Mouse (Mus musculus): Measurements from ENCODE around the gene Rangap1. TPM values are rescaled to one million over a fixed set of nuclear protein-coding genes. Genes with fewer than 3 reads are reported as not detected.
"Not testable (repeated sequence)": the region's sequence is repeated elsewhere in the genome, so short reads cannot be mapped to it uniquely, and the experiment has no call there.

The Rangap1 gene
- polyA plus RNA-seq, 1 experiment from 2014 or later = 33.7 TPM

DNA sequence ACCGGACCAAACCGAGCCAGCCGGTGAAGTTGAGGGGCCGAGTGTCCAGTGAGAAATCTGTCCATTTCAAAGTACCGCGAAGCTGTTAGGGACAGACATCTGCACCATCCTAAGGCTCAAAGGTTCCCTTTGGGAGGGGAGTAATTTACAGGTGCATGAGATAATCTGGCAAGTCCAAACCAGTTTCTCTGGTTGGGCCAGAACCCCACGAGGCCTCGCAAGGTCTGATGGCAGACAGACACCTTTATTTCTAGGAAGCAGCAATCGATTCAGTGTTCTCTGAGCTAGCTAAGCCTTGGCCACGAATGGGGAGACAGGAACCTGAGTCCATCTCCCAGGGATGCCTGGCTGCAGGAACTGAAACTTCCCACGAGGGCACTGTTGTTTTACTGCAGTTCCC is 21.7 kb downstream of the Rangap1 start:
- Histone ChIP-seq H3K27ac (no peak overlapping the region), H3K36me3 (ENCODE audit: inconsistent target) (peaks cover 44% of the 10 kb centered on the region)
- WGBS (ENCODE audit: missing documents) = 83% methylated on average over 11 of the region's 11 CpGs

DNA sequence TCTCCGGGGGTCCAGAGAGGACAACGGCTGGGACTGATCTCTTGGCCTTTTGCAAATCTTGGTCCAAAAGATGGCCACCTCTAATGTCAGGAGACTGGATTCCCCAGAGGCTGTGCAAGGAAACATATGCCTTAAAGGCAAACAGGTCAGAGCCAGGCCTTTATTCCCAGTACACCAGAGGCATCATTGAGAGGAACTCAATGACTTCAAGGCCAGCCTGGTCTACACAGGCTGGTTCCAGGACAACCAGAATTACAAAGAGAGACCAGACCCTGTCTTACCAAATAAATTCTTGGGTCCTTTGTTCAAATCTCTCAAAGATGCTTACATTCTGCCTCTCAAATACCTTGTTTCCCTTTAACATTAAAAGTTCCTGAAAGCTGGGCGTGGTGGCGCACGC is 23.0 kb downstream of the Rangap1 start:
- WGBS (ENCODE audit: missing documents) = 87% methylated on average over 5 of the region's 5 CpGs
- Histone ChIP-seq H3K36me3 (ENCODE audit: inconsistent target) (peaks cover 57% of the 10 kb centered on the region), H3K27ac (no peak overlapping the region), H3K79me2 (ENCODE audit: inconsistent target) (peaks cover 47% of the 10 kb centered on the region), H3K4me3 (ENCODE audit: inconsistent target) (no peak overlapping the region)

More for the DNA sequence above, 21.7 kb downstream of the Rangap1 start:
- Histone ChIP-seq H3K79me2 (ENCODE audit: inconsistent target) (peaks cover 60% of the 10 kb centered on the region), H3K4me3 (ENCODE audit: inconsistent target) (no peak overlapping the region)

DNA sequence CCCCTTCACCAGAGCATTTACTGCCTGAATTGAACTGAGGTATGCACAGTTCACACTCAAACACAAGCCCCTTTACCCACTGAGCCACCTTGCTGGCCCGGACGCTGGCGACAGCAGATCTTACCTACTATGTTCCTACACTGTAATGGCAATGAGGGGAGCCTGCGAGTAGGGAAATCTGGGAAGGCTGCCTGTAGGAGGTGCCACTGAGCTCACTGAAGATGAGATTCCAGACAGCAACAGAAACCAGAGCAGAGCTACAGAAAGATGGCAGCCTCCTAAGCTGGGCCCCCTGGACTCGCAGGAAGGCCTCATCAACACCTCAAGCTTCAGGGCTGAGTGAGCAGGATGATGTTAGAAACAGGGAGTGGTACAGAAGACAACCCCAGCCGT is 26.2 kb downstream of the Rangap1 start:
- no peak overlapping the region for H3K4me3 ChIP-seq (ENCODE audit: inconsistent target)
- no peak overlapping the region for H3K27ac ChIP-seq
- peaks cover 14% of the 10 kb centered on the region for H3K79me2 ChIP-seq (ENCODE audit: inconsistent target)
- 93% methylated on average over 6 of the region's 6 CpGs for WGBS (ENCODE audit: missing documents)
- peaks cover 82% of the 10 kb centered on the region for H3K36me3 ChIP-seq (ENCODE audit: inconsistent target)

DNA sequence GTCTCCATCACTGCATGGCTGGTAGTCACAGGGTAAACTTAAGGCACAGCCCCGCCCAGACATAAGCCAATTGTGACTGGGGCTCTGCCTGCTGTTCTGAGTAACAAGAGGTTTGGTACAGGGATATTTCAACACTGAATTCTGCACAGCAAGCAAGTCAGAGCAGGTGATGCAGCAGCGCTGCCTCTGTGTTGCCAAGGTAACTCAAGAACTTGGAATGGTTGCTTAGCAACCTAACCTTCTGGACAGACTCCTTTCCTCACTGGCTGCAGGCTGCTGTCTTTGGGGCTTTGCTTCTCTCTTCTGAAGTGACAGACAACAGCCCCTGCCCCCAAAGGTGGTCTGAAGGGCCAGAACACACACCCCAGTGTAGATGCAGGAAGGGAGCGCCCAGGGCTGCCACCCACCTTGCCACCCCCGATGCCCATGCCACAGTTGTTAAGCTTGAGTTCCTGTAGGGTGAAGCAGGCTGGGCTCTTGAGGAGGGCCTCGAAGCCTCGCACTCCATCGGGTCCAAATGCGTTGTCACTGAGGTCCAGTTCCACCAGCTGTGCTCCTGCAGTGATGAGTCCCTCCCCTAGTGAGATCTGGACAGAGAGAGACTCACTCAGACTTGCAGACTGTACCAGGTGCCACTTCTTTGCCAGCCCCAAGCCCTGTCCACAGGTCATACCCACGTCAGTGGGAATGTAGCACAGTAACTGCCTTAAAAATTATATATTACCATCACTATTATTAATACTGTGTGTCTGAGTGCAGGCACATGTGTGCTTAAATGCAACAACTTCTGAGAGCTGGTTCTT is 26.8 kb downstream of the Rangap1 start:
- Histone ChIP-seq H3K36me3 (ENCODE audit: inconsistent target) (peaks cover 82% of the 10 kb centered on the region), H3K4me3 (ENCODE audit: inconsistent target) (no peak overlapping the region), H3K79me2 (ENCODE audit: inconsistent target) (peaks cover 8% of the 10 kb centered on the region; the same call in 1 of the 2 replicates), H3K27ac (no peak overlapping the region)
- 95% methylated on average over 8 of the region's 9 CpGs for WGBS (ENCODE audit: missing documents)

DNA sequence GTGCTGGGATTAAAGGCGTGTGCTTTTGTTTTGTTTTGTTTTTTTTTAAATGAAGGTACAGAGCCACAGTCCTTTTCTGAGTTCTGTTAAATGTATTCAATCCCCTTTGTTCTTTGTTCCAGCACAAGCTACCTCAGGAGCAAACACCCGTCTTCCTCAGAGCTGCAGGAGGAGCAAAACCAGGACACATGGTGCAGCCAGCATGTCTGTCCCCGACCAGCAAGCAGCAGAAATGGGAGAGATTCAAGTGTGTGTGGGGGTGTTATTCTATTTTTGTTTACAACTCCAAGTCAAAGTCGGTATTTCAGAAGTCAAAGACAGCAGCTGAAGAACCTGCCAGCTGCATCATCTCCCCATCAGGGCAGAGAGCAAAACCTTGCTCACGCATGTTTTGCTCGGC is 31.6 kb downstream of the Rangap1 start:
- no peak overlapping the region for H3K27ac ChIP-seq
- H3K36me3 ChIP-seq (ENCODE audit: inconsistent target) = peaks cover 72% of the 10 kb centered on the region
- no peak overlapping the region for H3K4me3 ChIP-seq (ENCODE audit: inconsistent target)
- WGBS (ENCODE audit: missing documents) = 92% methylated on average over 6 of the region's 6 CpGs
- no peaks in the 10 kb centered on the region for H3K79me2 ChIP-seq (ENCODE audit: inconsistent target)

DNA sequence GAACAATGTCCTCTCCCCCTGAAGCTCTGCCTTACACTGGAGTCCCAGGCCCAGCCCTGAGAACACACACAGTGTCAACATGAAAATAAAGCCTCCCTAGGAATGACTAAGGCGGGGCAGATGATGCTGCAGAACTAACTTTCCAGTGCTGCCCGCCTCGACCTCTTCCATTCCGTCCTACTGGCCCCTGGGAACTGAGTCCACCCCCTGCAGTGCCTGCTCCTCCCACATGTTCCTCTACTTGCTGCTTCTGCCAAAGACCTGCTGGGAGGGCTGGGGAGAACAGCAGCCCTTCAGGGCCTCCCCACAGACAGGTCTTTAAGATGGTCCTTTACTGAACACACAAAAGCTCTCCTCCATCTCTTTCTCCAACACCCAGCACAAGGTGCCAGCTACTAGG is 34.5 kb downstream of the Rangap1 start:
- peaks cover 56% of the 10 kb centered on the region for H3K36me3 ChIP-seq (ENCODE audit: inconsistent target)
- WGBS (ENCODE audit: missing documents) = 89% methylated on average over 4 of the region's 4 CpGs
- H3K4me3 ChIP-seq (ENCODE audit: inconsistent target) = no peak overlapping the region
- no peaks in the 10 kb centered on the region for H3K79me2 ChIP-seq (ENCODE audit: inconsistent target)
- no peak overlapping the region for H3K27ac ChIP-seq

DNA sequence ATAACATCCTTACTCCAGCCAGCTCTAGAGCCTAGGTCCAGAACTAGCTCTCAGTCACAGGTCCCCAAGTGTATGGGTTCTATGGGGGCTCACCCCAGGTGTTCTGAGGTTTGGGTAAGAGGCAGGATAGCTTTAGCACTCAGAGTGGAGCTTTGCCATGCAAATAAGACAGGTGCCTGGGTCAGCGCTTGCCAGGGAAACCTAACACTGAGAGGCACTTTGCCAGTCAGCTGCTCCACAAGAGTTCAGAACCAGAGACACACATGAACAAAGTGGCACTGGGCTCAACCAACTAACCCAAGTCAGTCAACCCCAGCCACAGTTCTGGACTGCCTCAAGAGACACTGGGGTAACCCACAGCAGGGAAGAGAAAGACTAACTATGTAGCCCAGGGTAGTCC is 35.6 kb downstream of the Rangap1 start:
- Histone ChIP-seq H3K79me2 (ENCODE audit: inconsistent target) (no peaks in the 10 kb centered on the region), H3K27ac (no peak overlapping the region), H3K36me3 (ENCODE audit: inconsistent target) (peaks cover 57% of the 10 kb centered on the region), H3K4me3 (ENCODE audit: inconsistent target) (no peak overlapping the region)
- WGBS (ENCODE audit: missing documents) = 93% methylated on average over 1 of the region's 1 CpGs

DNA sequence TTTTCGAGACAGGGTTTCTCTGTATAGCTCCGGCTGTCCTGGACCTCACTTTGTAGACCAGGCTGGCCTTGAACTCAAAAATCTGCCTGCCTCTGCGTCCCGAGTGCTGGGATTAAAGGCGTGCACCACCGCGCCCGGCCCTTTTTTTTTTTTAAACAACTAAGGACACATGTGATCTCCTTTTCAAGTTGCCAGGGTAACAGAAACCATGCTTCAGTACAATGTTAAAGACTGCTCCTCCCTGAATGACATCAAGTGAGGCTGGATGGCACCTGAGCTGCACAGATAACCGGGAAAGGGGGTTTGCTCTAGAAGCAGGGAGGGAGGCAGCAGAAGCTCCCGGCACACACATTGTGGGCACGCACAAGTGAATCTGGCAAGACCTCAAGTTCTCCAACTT is 36.3 kb downstream of the Rangap1 start:
- Histone ChIP-seq H3K79me2 (ENCODE audit: inconsistent target) (no peaks in the 10 kb centered on the region), H3K27ac (no peak overlapping the region), H3K4me3 (ENCODE audit: inconsistent target) (no peak overlapping the region), H3K36me3 (ENCODE audit: inconsistent target) (peaks cover 64% of the 10 kb centered on the region)
- 91% methylated on average over 9 of the region's 11 CpGs for WGBS (ENCODE audit: missing documents)

DNA sequence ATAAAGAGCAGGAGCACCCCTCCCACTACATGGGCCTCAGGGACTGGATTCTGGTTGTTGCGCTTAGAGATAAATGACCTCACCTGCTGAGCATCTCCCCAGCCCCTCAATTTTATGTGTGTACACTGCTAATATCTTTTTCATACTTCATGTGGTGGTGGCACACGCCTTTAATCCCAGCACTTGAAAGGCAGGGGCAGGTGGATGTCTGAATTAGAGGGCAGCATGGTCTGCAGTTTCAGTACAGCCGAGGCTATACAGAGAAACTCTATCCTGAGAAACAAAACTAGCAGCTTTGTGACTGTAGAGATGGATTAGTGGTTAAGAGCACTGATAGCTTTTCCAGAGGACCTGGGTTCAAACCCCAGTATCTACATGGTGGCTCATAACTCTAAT is 42.2 kb downstream of the Rangap1 start:
- Histone ChIP-seq H3K36me3 (ENCODE audit: inconsistent target) (peaks cover 35% of the 10 kb centered on the region), H3K4me3 (ENCODE audit: inconsistent target) (no peak overlapping the region), H3K27ac (no peak overlapping the region), H3K79me2 (ENCODE audit: inconsistent target) (no peaks in the 10 kb centered on the region)
- WGBS (ENCODE audit: missing documents) = 92% methylated on average over 3 of the region's 3 CpGs

DNA sequence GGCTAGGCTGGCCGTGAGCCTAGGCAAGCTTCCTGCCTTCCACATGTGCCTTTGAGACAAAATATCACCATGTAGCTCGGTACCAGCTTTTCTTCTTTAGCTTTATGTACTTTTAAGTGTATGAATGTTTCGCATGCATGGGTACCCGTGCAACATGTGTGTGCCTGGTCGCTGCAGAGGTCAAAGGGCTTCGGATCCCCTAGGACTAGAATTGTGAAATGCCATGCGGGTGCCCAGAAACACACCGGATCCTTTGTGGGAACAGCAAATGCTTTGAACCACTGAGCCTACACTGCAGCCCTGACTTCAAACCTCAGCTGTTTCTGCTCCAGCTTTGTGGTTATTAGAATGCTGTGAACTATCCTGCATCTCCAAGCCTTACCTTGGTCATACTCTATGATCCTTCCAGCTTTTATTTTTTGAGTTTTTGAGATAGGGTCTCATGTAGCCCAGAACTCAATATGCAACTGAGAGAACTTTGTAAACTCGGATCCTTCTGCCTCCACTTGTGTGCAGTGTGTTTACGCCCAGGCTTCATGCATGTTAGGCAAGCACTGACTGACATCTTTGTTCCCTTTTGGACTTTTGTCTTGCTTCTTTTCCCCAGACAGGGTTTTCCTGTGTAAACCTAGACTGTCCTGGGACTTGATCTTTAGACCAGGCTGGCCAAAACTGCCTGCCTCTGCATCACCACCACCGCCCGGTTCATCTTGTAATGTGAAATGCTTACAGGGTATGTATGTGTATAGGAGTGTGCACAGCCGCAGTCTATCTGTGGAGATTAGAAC is 42.8 kb downstream of the Rangap1 start:
- Histone ChIP-seq H3K36me3 (ENCODE audit: inconsistent target) (peaks cover 35% of the 10 kb centered on the region), H3K79me2 (ENCODE audit: inconsistent target) (no peaks in the 10 kb centered on the region), H3K4me3 (ENCODE audit: inconsistent target) (no peak overlapping the region), H3K27ac (no peak overlapping the region)
- 89% methylated on average over 12 of the region's 13 CpGs for WGBS (ENCODE audit: missing documents)

DNA sequence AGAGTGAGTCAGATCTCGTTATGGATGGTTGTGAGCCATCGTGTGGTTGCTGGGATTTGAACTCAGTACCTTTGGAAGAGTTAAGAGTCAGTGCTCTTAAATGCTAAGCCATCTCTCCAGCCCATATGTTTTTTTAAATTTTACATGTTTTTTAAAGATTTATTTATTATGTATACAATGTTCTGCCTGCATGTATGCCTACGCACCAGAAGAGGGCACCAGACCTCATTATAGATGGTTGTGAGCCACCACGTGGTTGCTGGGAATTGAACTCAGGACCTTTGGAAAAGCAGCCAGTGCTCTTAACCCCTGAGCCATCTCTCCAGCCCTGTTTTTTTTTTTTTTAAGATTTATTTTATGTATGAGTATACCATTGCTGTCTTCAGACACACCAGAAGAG is 44.0 kb downstream of the Rangap1 start:
- H3K4me3 ChIP-seq (ENCODE audit: inconsistent target); H3K79me2 ChIP-seq (ENCODE audit: inconsistent target); H3K27ac ChIP-seq: not testable (repeated sequence)
- peaks cover 27% of the 10 kb centered on the region for H3K36me3 ChIP-seq (ENCODE audit: inconsistent target)
- 75% methylated on average over 4 of the region's 4 CpGs for WGBS (ENCODE audit: missing documents)

DNA sequence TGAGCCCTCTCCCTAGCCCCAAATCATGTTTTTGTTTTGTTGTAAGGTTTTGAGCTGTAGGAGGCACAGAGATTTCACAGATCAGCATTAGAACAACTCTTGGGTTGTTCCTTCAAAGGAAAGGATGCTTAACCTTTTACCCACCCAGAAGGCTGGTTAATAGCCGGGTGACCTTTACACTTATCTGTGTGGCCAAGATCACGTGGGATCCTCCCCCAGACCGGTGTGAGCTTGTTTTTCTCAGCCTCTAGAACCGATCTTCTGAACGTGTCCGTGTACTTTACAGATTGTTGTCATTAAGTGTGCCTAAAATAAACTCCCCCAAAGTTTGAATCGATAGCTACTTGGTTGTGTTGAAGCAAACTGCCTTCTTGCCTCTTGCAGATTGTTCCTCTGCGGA is 44.7 kb downstream of the Rangap1 start:
- WGBS (ENCODE audit: missing documents) = 94% methylated on average over 8 of the region's 8 CpGs
- Histone ChIP-seq H3K79me2 (ENCODE audit: inconsistent target) (no peaks in the 10 kb centered on the region), H3K27ac (no peak overlapping the region), H3K36me3 (ENCODE audit: inconsistent target) (peaks cover 20% of the 10 kb centered on the region), H3K4me3 (ENCODE audit: inconsistent target) (no peak overlapping the region)

DNA sequence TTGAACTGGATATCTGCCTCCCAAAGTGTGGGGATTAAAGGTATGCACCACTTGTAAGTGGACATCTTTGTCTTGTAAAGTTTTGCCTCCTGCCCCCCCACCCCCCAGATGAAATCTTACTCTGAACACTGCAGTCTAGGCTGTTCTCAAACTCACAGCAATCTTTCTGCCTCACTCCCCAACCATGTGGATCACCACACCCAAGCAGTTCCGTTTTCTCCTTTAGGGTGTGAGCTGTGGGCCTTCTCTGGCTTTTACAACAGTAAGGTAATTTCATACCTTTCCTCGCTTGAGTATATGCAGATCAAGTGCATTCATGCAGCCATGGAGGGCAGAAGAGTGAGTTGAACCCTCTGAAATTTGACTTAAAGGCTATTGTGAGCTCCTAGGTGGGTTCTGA is 45.2 kb downstream of the Rangap1 start:
- Histone ChIP-seq H3K27ac (no peak overlapping the region), H3K36me3 (ENCODE audit: inconsistent target) (peaks cover 15% of the 10 kb centered on the region), H3K4me3 (ENCODE audit: inconsistent target) (no peak overlapping the region), H3K79me2 (ENCODE audit: inconsistent target) (no peaks in the 10 kb centered on the region)
- 85% methylated on average over 2 of the region's 2 CpGs for WGBS (ENCODE audit: missing documents)

DNA sequence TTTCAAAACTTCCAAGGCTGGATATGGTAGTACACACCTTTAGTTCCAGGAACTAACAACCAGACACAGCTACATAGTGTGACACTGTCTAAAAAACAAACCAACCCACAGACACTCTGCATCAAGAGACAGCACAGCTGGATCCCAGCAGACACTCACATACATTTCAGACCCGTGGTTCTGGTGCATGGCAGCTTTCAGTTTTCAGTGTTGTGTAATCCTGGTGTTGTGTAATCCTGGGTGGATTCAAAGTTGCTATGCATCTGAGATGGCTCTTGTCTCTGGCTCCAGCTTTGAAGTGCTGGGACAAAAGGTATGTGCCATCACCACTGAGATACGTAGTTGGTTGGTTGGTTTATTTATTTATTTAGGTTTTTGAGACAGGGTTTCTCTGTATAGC is 46.8 kb downstream of the Rangap1 start:
- Histone ChIP-seq H3K36me3 (ENCODE audit: inconsistent target) (no peaks in the 10 kb centered on the region), H3K79me2 (ENCODE audit: inconsistent target) (no peaks in the 10 kb centered on the region), H3K27ac (no peak overlapping the region), H3K4me3 (ENCODE audit: inconsistent target) (no peak overlapping the region)
- WGBS (ENCODE audit: missing documents) = 15% methylated on average over 2 of the region's 2 CpGs

DNA sequence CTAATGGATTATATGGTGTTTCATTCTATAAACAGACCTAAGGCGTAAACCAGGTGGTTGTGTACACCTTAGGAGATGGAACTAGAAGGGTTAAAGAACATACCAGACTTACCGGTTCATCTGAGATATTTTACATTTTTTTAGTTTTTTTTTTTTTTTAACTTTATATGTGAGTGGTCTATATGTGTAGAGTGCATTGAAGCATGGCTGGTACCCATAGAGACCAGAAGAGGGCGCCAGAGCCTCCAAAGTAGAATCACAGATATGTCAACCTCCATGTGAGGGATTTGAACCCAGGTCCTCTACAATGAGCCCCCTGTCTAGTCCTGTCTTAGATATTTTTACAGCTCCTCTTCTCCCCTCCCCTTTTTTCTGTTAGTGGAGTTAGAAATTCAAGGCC is 47.5 kb downstream of the Rangap1 start:
- WGBS (ENCODE audit: missing documents) = 67% methylated on average over 3 of the region's 3 CpGs
- no peaks in the 10 kb centered on the region for H3K79me2 ChIP-seq (ENCODE audit: inconsistent target)
- no peak overlapping the region for H3K27ac ChIP-seq
- no peak overlapping the region for H3K4me3 ChIP-seq (ENCODE audit: inconsistent target)
- H3K36me3 ChIP-seq (ENCODE audit: inconsistent target) = no peaks in the 10 kb centered on the region

Measured in macrophage (primary cell).